13 mouse cellular contexts compared by ENCODE assay signal in genomic region chr13:59518016-59518415, GRCm38 (mm10).
"Had no signal": no experiment of that assay in that cellular context is flagged by ENCODE, and none has a peak within 500 bp of the region (broad histone marks: within the 10 kb centered on the region; RNA-seq: fewer than 3 reads in every experiment).

No protein-coding gene starts in this region.

- DNase-seq: lung, adult 18-20 months; lung, embryonic 14.5 days; lung, postnatal 10 days; lung, postnatal 4 days; midbrain, embryonic 14.5 days; retina, postnatal 1 day; right cerebral cortex, adult 18-20 months; right cerebral cortex, postnatal 25 days; right cerebral cortex, postnatal 4 days; thymus, adult 18-20 months; thymus, postnatal 14 days; thymus, postnatal 36 days had no signal

- ATAC-seq: midbrain, embryonic 16.5 days had no signal
